Mouse (Mus musculus): ENCODE measurements around the gene Myo1h.
A peak's percentile ranks its signal among the peaks of the same experiment; 100 is the strongest.

Myo1h gene

GRCm38 (mm10) chr5:114288874-114289273, at the start of gene Myo1h:
Gene Myo1h (plus strand): TSS chr5:114289166.
- no peak for DNase-seq (ENCODE audit: low spot score)

GRCm38 (mm10) chr5:114239737-114240136, 49.2 kb upstream of the Myo1h start:
- DNase-seq (ENCODE audit: low spot score), result no peak

GRCm38 (mm10) chr5:114246465-114246864, 42.5 kb upstream of the Myo1h start:
- DNase-seq (ENCODE audit: low spot score), result no peak

- peak; percentile 71 for DNase-seq (ENCODE audit: low spot score)
Observed at GRCm38 (mm10) chr5:114248174-114248589, 40.8 kb upstream of the Myo1h start.

GRCm38 (mm10) chr5:114259495-114259894, 29.5 kb upstream of the Myo1h start:
- peak; percentile 23 for DNase-seq (ENCODE audit: low spot score)

GRCm38 (mm10) chr5:114261494-114261893, 27.5 kb upstream of the Myo1h start:
- DNase-seq (ENCODE audit: low spot score), result no peak

GRCm38 (mm10) chr5:114264030-114264459, 24.9 kb upstream of the Myo1h start:
- no peak for DNase-seq (ENCODE audit: low spot score)

- DNase-seq (ENCODE audit: low spot score), result no peak
Observed at GRCm38 (mm10) chr5:114264791-114265190, 24.2 kb upstream of the Myo1h start.

GRCm38 (mm10) chr5:114268646-114269045, 20.3 kb upstream of the Myo1h start:
- no peak for DNase-seq (ENCODE audit: low spot score)

- no peak for DNase-seq (ENCODE audit: low spot score)
Observed at GRCm38 (mm10) chr5:114269499-114269898, 19.5 kb upstream of the Myo1h start.

GRCm38 (mm10) chr5:114269984-114270383, 19.0 kb upstream of the Myo1h start:
- DNase-seq (ENCODE audit: low spot score), result no peak

GRCm38 (mm10) chr5:114273693-114274402, 15.1 kb upstream of the Myo1h start, which contains the start of gene Foxn4:
Gene Foxn4 (minus strand): TSS chr5:114273807.
- no peak for DNase-seq (ENCODE audit: low spot score)

- no peak for DNase-seq (ENCODE audit: low spot score)
Observed at GRCm38 (mm10) chr5:114275339-114275738, 13.6 kb upstream of the Myo1h start.

GRCm38 (mm10) chr5:114275991-114276390, 13.0 kb upstream of the Myo1h start:
- DNase-seq (ENCODE audit: low spot score), result no peak

- no peak for DNase-seq (ENCODE audit: low spot score)
Observed at GRCm38 (mm10) chr5:114279382-114280143, 9.4 kb upstream of the Myo1h start.

GRCm38 (mm10) chr5:114282346-114282745, 6.6 kb upstream of the Myo1h start:
- no peak for DNase-seq (ENCODE audit: low spot score)

GRCm38 (mm10) chr5:114284604-114285397, 4.2 kb upstream of the Myo1h start:
- no peak for DNase-seq (ENCODE audit: low spot score)

GRCm38 (mm10) chr5:114285398-114285700, 3.6 kb upstream of the Myo1h start:
- DNase-seq (ENCODE audit: low spot score), result no peak

- no peak for DNase-seq (ENCODE audit: low spot score)
Observed at GRCm38 (mm10) chr5:114286102-114286501, 2.9 kb upstream of the Myo1h start.

GRCm38 (mm10) chr5:114286872-114287571, 1.9 kb upstream of the Myo1h start:
- no peak for DNase-seq (ENCODE audit: low spot score)

GRCm38 (mm10) chr5:114288396-114288795, 570 bp upstream of the Myo1h start:
- no peak for DNase-seq (ENCODE audit: low spot score)

- no peak for DNase-seq (ENCODE audit: low spot score)
Observed at GRCm38 (mm10) chr5:114290004-114290403, 1.0 kb downstream of the Myo1h start.

All from ovary, postnatal 36 days (tissue).